Mouse (Mus musculus) cerebellum, adult 11 months (tissue): ENCODE data around the gene Oasl1.

Source experiments
- DNase-seq: peaks from one replicate; pipeline ENCODE4 v3.0.0; 2022

Oasl1 gene

GRCm38 (mm10) chr5:114970824-114971227, 47.8 kb downstream of the Oasl1 start, which contains the start of gene Hnf1a:
Gene Hnf1a, minus strand, starts transcription at chr5:114971094.
- DNase-seq = no peak

GRCm38 (mm10) chr5:114972201-114972600, 49.2 kb downstream of the Oasl1 start:
- no peak for DNase-seq

GRCm38 (mm10) chr5:114973131-114973530, 50.1 kb downstream of the Oasl1 start:
- no peak for DNase-seq

- no peak for DNase-seq
Measured at GRCm38 (mm10) chr5:114976935-114977334, 53.9 kb downstream of the Oasl1 start.

GRCm38 (mm10) chr5:114978473-114978872, 55.4 kb downstream of the Oasl1 start:
- peak; percentile 26 for DNase-seq

GRCm38 (mm10) chr5:114978888-114979249, 55.8 kb downstream of the Oasl1 start:
- DNase-seq = no peak

GRCm38 (mm10) chr5:114979250-114980121, 56.4 kb downstream of the Oasl1 start:
- peak; percentile 76 for DNase-seq

- no peak for DNase-seq
Measured at GRCm38 (mm10) chr5:114980122-114980748, 57.2 kb downstream of the Oasl1 start.

- DNase-seq = no peak
Measured at GRCm38 (mm10) chr5:114982001-114982400, 59.0 kb downstream of the Oasl1 start.

GRCm38 (mm10) chr5:114985074-114985473, 62.0 kb downstream of the Oasl1 start:
- no peak for DNase-seq
